Mouse (Mus musculus) left cerebral cortex, postnatal 25 days (tissue): ENCODE results near the gene Ctnna3. TPM values are rescaled to one million over a fixed set of nuclear protein-coding genes. Genes with fewer than 3 reads are reported as not detected.
A peak's percentile ranks its signal among the peaks of the same experiment; 100 is the strongest.
"Not testable (repeated sequence)": the region's sequence is repeated elsewhere in the genome, so short reads cannot be mapped to it uniquely, and the experiment has no call there.

Source experiments
- DNase-seq, 2 experiments: peaks; one replicate each; pipeline ENCODE4 v3.0.0; 2022; ENCODE audit warnings: low spot score in 2 of 2, mixed read lengths in 1 of 2
- intact Hi-C: fragments of 180-260 bp; cut with DNase I; formaldehyde crosslinking; loops from one replicate; pipeline ENCODE4 v1.15.1; 2025
- total RNA-seq, 2 experiments: library from RNA; stranded (reverse); gene quantifications; 2 replicates each; pipeline ENCODE4 v1.2.3; 2021

Gene Ctnna3
- total RNA-seq, result 1 to 10 TPM; 2.1 to 2.2 TPM

DNA sequence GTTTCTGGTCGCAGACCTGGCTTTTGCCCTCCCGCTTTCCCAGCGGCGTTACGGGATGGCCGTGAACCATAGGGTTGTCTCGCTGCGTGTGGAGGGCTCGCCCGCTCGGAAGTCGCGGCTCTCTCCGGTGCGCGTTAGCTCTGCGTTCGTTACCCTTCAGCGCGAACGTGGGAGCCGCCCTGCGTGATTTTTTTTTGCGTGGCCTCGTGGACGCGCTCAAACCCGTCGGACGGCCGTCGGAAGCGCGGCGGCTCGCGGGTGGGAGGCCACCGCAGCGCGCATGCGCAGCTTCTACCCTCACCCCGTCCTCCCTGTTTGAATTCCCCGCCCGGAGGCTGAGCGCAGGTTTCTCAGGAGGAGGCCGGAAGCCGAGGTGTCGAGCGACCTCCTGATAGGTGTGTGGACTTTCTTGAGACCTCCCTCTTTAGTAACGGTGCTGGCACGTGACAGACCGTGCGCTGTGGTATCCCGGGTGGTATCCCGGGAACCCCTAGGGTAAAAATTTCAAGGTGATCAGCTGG lies at the start of gene Ctnna3:
Gene Ctnna3, plus strand, starts transcription at position 314 of the 521 bp plus-strand sequence.
- intact Hi-C loops, result loop anchor here (5.0 to 10.0 kb wide), 3 partner anchors 47 to 655 kb away; no protein-coding TSS in a partner anchor
- DNase-seq, result peak; percentile 86 to 95

DNA sequence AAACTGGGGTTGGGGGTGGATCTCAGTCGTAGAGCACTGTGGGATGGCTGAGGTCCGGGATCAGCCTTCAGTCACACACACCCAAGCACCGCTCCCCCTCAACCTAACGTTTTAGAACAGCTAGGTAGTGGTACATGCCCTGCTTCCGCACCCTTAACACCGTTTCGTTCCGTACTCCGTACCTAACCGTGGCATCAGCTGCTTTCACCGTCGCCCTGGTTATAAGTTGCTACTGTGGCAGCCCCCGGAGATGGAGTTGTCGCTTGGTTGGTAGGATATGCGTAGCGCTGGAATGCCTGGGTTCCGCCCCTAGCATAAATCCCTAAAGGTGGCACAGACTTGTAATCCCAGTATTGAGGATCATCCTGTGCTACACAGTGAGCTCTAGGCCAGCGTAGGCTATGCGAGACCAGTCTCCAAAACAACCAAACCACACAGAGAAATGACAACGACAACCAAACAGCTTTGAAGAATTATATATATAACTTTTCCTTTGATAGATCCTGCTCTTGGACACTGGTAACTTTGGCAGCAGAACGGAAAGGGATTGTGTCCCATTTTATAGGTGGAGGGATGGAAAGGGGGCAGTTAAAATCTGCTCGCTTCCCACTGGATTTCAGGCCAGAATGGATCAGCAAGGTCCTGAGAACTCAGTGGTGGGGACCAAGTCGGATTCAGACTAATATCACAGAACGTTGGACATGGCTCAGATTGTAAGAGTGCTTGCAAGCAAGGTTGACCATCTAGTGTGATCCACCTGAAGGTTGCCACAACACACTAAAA lies 48.2 kb upstream of the Ctnna3 start, which contains the start of gene Sirt1:
Gene Sirt1, minus strand, starts transcription at position 207 of the 783 bp plus-strand sequence.
- DNase-seq, result peak; percentile 12 to 23
- intact Hi-C loops, result loop anchor here (1.0 to 5.0 kb wide), 3 partner anchors 42 to 139 kb away; partner anchors contain the start of gene Herc4

- intact Hi-C loops, result loop anchor here (1.0 to 5.0 kb wide), 3 partner anchors 43 to 140 kb away; partner anchors contain the start of gene Herc4
- DNase-seq, result peak; percentile 79 to 94
These were observed 47.3 kb upstream of the Ctnna3 start, which contains the start of gene Dnajc12 for GRCm38 (mm10) chr10:63382372-63383279. Dnajc12 (plus strand) TSS chr10:63382443.

GRCm38 (mm10) chr10:63385897-63386296 lies 44.0 kb upstream of the Ctnna3 start:
- intact Hi-C loops, result loop anchor here (2.0 kb wide), 1 partner anchor 233 kb away; no protein-coding TSS in a partner anchor
- DNase-seq, result not testable (repeated sequence)

DNA sequence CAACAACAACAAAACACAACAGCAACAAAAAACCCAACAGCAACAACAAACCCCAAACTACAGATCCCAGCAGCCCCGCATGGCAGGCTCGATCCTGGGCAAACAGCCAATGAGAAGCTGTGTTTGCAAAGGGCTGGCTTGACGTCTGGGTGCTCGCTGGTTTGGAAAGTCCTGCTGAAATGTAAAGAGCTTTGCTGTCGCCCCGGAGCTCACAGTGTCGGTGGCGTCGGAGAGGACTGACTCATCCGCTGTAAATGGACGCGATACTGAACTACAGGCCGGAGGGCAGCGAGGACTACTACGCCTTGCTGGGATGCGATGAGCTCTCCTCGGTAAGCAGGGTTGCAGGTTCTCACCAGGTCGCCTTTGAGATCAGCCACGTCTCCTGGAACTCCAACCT lies 43.5 kb upstream of the Ctnna3 start:
- intact Hi-C loops, result no loop called here
- peak; percentile 87 to 93 for DNase-seq

DNA sequence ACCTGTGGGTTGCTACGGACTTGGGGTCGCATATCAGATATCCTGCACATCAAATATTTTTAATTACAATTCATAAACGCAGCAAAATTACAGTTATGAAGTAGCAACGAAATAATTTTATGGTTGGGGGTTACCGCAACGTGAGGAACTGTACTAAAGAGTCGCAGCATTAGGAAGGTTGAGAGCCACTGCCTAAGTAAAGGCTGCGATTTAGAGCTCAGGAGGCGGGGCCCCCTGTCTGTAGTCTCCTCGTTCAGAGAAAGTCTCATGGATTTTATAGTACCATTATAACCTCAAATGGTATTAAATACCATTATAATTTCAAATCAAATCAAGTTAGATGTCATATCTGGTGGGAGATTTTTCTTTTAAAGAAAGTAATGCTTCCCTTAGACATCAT lies 42.9 kb upstream of the Ctnna3 start:
- DNase-seq, result no peak
- intact Hi-C loops, result no loop called here

DNA sequence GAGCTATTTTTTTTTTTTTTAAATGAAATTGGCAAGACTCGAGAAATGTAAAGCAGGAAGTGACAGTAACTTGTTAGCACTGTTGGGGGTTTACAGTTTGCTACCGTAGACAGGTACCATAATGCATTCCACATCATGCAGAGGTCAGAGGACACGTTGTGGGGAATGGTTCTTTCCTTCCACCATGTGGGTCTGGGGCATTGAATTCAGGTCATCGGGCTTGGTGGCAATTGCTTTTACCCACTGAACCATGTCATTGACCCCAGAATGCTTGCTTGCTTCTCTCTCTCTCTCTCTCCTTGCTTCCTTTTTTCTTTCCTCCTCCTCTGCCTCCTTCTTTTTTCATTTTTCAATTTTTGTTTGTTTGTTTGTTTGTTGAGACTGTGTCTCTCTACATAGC lies 41.0 kb upstream of the Ctnna3 start:
- intact Hi-C loops, result no loop called here
- no peak for DNase-seq

GRCm38 (mm10) chr10:63396963-63397362 lies 32.9 kb upstream of the Ctnna3 start:
- no peak for DNase-seq

GRCm38 (mm10) chr10:63402731-63403504 lies 27.0 kb upstream of the Ctnna3 start:
- intact Hi-C loops, result no loop called here
- DNase-seq, result no peak

More at GRCm38 (mm10) chr10:63396963-63397362, 32.9 kb upstream of the Ctnna3 start:
- intact Hi-C loops, result no loop called here

DNA sequence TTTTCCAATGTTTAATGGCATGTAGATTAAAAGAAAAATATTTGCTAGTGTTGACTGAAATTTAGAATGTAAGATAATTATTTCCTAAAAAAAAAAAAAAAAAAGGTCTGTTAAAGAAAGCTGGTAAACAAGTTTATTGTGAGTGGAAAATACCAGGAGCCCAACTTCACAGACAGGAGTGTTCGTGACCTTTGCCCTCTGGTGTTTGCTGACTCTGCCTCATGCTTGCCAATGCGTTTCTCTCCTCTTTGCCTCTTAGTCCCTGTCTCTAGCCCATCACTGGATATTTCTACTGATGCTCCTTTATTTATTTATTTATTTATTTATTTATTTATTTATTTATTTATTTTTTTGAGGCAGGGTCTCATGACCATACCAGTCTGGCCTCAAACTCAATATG lies 26.3 kb upstream of the Ctnna3 start:
- no peak for DNase-seq
- intact Hi-C loops, result no loop called here

DNA sequence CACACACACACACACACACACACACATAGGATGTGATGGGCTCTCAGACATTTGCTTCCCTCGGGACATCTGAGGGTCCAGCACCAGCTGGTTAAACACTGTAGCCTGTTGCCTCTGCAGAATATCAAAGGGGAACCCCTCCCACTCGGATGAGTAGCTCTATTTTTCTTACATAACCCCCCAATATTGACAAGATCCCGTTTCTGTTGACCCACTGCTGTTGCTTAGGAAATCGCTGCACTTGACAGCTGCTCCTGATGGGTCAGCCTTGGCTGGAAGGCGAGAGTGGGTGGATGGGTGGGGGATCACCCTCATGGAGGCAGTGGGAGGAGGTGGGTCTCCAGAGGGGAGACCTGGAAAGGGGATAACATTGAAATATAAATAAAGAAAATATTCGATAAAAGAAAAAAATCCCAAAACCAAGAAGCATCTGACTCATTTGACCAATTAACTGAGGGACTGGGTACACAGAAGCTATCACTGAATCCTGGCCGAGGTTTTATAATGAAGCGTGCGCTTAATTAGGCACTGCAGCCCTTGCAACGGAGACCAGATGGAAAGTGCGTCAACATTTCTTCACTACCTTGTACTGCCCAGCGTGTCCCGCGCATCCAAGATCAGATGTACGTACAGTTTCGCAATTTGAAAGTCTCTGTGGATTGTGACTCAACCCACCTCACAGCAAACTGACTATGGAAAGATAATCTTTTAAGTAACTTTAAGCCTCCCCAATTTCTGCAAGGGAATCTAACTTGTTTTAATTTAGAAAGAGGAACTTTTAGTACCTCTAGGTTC lies 19.5 kb upstream of the Ctnna3 start:
- DNase-seq, result no peak
- intact Hi-C loops, result no loop called here

DNA sequence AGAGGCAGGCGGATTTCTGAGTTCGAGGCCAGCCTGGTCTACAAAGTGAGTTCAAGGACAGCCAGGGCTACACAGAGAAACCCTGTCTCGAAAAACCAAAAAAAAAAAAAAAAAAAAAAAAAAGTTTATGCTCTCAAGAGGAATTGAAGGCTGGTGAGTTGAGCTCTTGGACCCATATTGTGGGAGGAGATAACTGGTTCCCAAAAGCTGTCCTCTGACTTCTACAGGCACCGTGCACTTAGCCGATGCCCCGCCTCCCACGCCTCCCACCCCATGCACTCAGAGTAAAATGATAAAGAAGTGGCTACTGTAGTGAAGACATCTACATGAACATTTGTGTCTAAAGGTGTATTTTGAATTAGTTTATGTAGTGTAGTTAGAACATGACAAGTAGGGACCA lies 18.2 kb upstream of the Ctnna3 start:
- intact Hi-C loops, DNase-seq: not testable (repeated sequence)

GRCm38 (mm10) chr10:63412756-63413155 lies 17.1 kb upstream of the Ctnna3 start:
- no peak for DNase-seq
- intact Hi-C loops, result no loop called here

- intact Hi-C loops, result no loop called here
- DNase-seq, result no peak
These were observed 14.6 kb upstream of the Ctnna3 start for GRCm38 (mm10) chr10:63415287-63415686.

- intact Hi-C loops, result no loop called here
- DNase-seq, result no peak
These were observed 14.0 kb upstream of the Ctnna3 start for GRCm38 (mm10) chr10:63415850-63416249.

- intact Hi-C loops, result no loop called here
- no peak for DNase-seq
These were observed 12.8 kb upstream of the Ctnna3 start for GRCm38 (mm10) chr10:63417061-63417460.

- peak in 1 of 2 experiments; percentile 17 for DNase-seq
- intact Hi-C loops, result loop anchor here (10.0 kb wide), 1 partner anchor 663 kb away; no protein-coding TSS in a partner anchor
These were observed 7.9 kb upstream of the Ctnna3 start, which contains the start of gene Gm7075 for GRCm38 (mm10) chr10:63421739-63422735. Gm7075 (minus strand) TSS chr10:63421789.
